In the genomic region with DNA sequence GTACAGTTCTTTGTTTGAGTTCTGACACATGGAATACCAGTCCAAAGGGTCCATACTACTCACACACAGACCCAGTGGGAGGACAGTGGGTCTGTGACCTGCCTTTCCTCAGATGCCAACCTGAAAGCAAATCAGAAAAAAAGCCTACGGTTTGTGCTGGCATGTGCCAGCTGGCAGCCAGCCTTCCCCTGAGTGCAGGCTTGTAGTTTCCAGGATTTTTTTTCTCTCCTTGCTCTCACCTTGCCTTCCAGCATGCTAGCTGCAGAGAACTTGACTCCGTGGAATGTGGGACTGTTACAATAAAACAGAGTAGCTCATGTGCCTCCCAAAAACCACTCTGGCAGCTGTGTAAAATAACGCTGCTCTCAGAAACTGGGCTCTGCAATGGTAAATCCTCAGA, we compare ENCODE assay signal across 10 mouse cellular contexts.
DNase-seq lines count a peak whose midpoint lies in the region; ATAC-seq lines count a peak whose summit lies in the region.
"Had no signal": no experiment of that assay in that cellular context is flagged by ENCODE, and none has a peak within 500 bp of the region (broad histone marks: within the 10 kb centered on the region; RNA-seq: fewer than 3 reads in every experiment).

No protein-coding gene starts in this region.

- H3K4me1 ChIP-seq in hindbrain, embryonic 15.5 days (replicated peaks): peaks cover 12% of the 10 kb centered on the region
- H3K4me1 ChIP-seq in hindbrain, embryonic 12.5 days: peaks cover 12% of the 10 kb centered on the region
- H3K4me1 ChIP-seq in limb, embryonic 15.5 days: peaks cover 17% of the 10 kb centered on the region
- H3K4me1 ChIP-seq: intestine, embryonic 15.5 days had no signal

- no peaks in the 10 kb centered on the region for H3K9me3 ChIP-seq in hindbrain, embryonic 15.5 days
- no peaks in the 10 kb centered on the region for H3K9me3 ChIP-seq in hindbrain, embryonic 12.5 days (replicated peaks)
- no peaks in the 10 kb centered on the region for H3K9me3 ChIP-seq in limb, embryonic 15.5 days
- H3K9me3 ChIP-seq: intestine, embryonic 15.5 days; midbrain, embryonic 12.5 days had no signal

- H3K4me2 ChIP-seq in hindbrain, embryonic 15.5 days: no peak overlapping the region
- H3K4me2 ChIP-seq in hindbrain, embryonic 12.5 days (replicated peaks): no peak overlapping the region
- no peak overlapping the region for H3K4me2 ChIP-seq in limb, embryonic 15.5 days
- H3K4me2 ChIP-seq: intestine, embryonic 15.5 days; midbrain, embryonic 12.5 days had no signal

- no peak overlapping the region for H3K9ac ChIP-seq in hindbrain, embryonic 15.5 days
- no peak overlapping the region for H3K9ac ChIP-seq in hindbrain, embryonic 12.5 days
- no peak overlapping the region for H3K9ac ChIP-seq in limb, embryonic 15.5 days
- H3K9ac ChIP-seq: intestine, embryonic 15.5 days; midbrain, embryonic 12.5 days had no signal

- H3K36me3 ChIP-seq in hindbrain, embryonic 15.5 days: no peaks in the 10 kb centered on the region
- H3K36me3 ChIP-seq in hindbrain, embryonic 12.5 days: no peaks in the 10 kb centered on the region
- H3K36me3 ChIP-seq in limb, embryonic 15.5 days: no peaks in the 10 kb centered on the region
- H3K36me3 ChIP-seq: intestine, embryonic 15.5 days; midbrain, embryonic 12.5 days had no signal

- 0 out of 2 replicates have a peak overlapping the region, but pooled peaks have one; percentile 26 for H3K27ac ChIP-seq in hindbrain, embryonic 15.5 days (replicated peaks)
- no peak overlapping the region for H3K27ac ChIP-seq in hindbrain, embryonic 12.5 days
- H3K27ac ChIP-seq in limb, embryonic 15.5 days: peak overlapping the region; percentile 54
- H3K27ac ChIP-seq: intestine, embryonic 15.5 days; midbrain, embryonic 12.5 days had no signal

- H3K4me3 ChIP-seq in hindbrain, embryonic 15.5 days: no peak overlapping the region
- no peak overlapping the region for H3K4me3 ChIP-seq in hindbrain, embryonic 12.5 days
- no peak overlapping the region for H3K4me3 ChIP-seq in limb, embryonic 15.5 days
- H3K4me3 ChIP-seq: intestine, embryonic 15.5 days; midbrain, embryonic 12.5 days had no signal

- 42% methylated on average over 3 of the region's 3 CpGs for WGBS in hindbrain, embryonic 15.5 days
- WGBS in hindbrain, embryonic 12.5 days: 65% methylated on average over 3 of the region's 3 CpGs
- WGBS in limb, embryonic 15.5 days: 6% methylated on average over 3 of the region's 3 CpGs

- no peaks in the 10 kb centered on the region for H3K27me3 ChIP-seq in hindbrain, embryonic 15.5 days
- no peaks in the 10 kb centered on the region for H3K27me3 ChIP-seq in hindbrain, embryonic 12.5 days
- no peaks in the 10 kb centered on the region for H3K27me3 ChIP-seq in limb, embryonic 15.5 days
- H3K27me3 ChIP-seq: intestine, embryonic 15.5 days; midbrain, embryonic 12.5 days had no signal

- intact Hi-C loops in left cerebral cortex, postnatal 14 days (cut with DNase I): no loop called here

- ATAC-seq in hindbrain, embryonic 15.5 days (ENCODE audit: low FRiP score, low read depth): no peak
- no peak for ATAC-seq in hindbrain, embryonic 12.5 days (ENCODE audit: low FRiP score)
- peak; percentile 40; the same call in 1 of the 2 replicates for ATAC-seq in limb, embryonic 15.5 days (ENCODE audit: insufficient number of reproducible peaks, low FRiP score, low TSS enrichment, low read depth)
- ATAC-seq: intestine, embryonic 15.5 days had no signal

- peak; percentile 19 for DNase-seq in adrenal gland, postnatal 10 days
- DNase-seq in adrenal gland, adult 2 months: no peak
- DNase-seq in kidney, adult 18-20 months: peak; percentile 57
- DNase-seq in right cerebral cortex, postnatal 10 days (ENCODE audit: low spot score in 2 of 2): no peak
- DNase-seq in left cerebral cortex, postnatal 14 days (ENCODE audit: low spot score in 2 of 2): no peak

Comparison
In these comparisons a context has a peak if more than half of its experiments do, and no peak if none do; other contexts are left out.
1. DNase-seq: peak in adrenal gland, postnatal 10 days (single experiment) and kidney, adult 18-20 months (single experiment); none in adrenal gland, adult 2 months (single experiment), right cerebral cortex, postnatal 10 days (0 of 2) and left cerebral cortex, postnatal 14 days (0 of 2).